Mouse (Mus musculus): ENCODE measurements at regions not wholly inside any gene's neighbourhood (a gene's known extent, or its start where the extent isn't known, plus 50 kb on each side); places are given as distances from the start of the nearest gene placed in this dataset.

DNA sequence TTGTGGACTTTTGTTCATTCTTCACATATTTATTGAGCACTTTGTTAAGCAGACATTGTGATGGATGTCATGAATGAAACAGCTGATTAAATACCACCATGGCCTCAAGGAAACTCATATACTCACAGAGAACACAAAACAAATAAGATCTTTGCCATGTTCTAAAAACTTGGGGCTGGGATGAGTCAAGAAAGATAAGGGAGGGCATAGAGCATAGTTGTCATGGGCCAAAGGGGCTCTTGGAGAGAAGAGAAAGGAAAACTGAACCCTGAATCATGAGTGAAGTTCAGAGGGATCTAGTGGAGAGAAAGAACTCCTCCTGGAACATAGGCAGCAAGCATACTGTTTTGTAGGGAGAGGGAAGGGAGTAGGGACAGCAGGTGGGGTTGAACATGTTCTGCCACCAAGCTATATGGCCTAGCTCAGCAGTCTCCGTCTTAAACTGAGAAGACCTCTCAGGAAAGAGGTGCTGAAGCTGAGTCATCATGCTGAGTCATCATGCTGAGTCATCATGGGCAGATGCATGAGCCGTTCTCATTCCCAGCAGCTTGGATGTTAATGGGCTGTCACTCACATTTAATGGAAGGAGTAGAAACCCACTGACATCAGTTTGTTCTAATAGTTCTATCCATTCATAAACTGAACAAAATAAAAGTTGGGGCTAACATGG is 69.6 kb downstream of the Cetn3 start:
- DNase-seq (ENCODE audit: low read depth, low spot score) = no peak

DNA sequence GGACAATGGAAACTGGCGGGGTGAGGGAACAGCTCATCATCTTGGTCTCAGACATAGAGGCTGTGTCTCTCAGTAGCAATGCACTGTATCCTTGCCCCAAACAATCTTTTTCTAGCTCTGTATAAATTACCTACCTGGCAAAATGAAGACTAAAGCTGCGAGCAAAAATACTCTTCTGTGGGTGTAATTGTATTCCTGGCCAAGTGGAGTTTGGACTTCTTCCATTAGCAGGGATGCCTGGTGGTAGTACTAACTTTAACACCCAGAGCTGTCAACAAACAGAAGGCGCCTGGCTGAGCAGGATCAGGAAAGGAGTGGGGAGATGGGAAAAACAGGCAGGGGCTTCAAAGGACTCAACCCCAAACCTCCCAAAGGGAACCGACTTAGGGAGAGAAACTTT is 73.2 kb downstream of the Cetn3 start:
- no peak for DNase-seq (ENCODE audit: low read depth, low spot score)

DNA sequence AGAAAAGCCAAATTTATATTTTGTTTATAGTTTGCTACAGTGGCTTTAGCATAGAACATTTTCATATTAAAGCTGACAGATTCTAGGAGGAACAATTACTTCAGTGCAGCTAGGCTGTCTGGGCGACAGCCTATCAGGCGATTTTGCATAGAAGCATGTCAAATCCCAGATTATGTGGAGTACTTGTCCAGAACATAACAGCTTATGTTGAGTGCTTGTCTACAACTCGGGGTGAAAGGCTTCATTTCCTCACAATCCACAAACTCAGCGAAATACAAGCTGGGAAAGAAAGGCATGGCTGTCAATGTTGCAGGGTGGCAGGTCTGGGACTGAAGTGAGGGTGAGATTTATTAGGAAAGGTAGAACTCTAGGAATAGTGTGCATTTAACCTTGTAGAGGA is 77.8 kb downstream of the Cetn3 start:
- DNase-seq (ENCODE audit: low read depth, low spot score) = no peak

DNA sequence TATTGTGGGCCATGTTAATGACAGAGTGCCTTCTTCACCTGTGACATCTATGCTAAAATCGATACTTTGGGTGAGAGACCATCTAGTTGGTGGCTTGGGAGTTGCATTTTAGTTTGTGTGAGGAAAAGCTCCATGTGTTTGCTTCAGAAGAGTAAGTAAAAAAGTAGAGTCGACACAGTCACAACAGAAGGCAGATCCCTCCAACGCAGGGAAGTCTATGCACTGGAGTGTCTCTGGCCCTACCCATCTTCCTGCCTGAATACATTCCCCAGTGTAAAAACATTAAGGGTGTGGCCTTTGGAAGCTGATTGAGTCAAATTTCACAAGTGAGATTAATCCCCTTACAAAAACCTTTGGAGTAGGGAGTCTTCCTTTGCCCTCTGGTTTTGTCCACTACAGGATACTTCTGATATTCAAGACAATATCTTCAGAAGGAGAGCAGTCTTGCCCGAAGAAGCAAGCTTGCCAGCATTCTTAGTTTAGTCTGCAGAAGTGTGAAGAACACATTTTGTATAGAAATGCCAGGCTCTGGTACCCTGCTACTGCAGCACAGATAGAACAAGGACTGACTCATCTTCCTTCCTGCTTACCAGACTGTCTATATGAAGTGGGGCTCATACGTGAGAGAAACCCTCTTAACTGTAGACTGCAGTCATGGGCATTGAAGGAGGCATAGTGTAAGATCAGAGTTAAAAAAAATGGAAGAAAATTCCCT is 79.2 kb downstream of the Cetn3 start:
- no peak for DNase-seq (ENCODE audit: low read depth, low spot score)

DNA sequence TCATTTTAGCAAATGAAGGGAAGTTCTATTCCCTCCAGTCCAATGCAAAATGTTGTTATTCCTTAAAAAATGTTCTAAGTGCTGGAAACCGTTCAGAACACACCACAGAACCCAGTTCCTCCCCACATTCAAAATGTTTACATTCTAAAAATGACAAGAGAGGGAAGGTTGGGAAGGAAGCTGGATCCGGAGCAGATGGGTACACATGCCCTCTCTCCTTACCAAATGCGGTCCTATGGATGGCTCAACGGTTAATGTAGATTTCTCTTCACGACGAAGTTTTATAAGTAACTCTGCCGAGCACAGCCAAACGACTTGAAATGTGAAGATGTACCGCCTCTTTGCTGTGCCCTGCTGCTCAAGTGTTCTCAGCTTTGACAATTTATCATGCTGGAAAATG is 88.3 kb downstream of the Cetn3 start:
- DNase-seq (ENCODE audit: low read depth, low spot score) = no peak

DNA sequence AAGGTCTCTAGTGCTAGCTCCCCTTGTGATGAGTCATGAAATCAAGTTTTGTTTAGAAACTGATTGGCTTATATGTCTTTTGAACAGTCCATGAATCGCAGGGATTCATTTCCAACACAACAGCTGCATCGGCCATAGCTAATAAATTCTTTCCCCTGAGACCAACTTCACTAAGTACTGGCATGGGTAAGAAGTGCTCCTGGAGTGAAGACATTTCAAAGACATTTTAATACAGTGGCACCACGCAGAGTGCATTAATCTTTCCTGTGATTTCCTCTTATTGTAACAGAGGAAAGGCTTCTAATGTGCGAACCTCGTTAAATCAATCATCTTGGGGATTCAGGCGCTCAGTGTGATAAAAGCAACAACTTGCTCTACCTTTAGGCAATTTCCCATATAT is 103.0 kb downstream of the Cetn3 start:
- DNase-seq (ENCODE audit: low read depth, low spot score) = no peak

DNA sequence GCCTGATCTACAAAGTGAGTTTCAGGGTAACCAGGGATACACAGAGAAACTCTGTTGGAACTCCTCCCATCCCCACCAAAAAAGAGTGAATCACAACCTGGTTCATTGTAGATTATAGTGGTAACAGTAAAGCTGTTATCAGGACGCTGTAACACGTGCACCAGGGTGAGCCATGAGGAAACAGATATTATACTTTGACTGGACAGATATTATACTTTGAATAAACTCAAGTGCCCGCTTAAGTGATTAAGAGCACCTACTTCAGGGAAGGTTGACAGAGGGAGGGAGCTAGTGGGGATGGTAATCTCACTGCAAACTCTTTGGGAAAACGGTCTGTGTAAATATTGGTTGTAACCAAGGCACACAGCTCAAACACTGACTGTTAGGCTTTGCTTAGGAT is 147.4 kb downstream of the Cetn3 start:
- DNase-seq (ENCODE audit: low read depth, low spot score) = no peak

DNA sequence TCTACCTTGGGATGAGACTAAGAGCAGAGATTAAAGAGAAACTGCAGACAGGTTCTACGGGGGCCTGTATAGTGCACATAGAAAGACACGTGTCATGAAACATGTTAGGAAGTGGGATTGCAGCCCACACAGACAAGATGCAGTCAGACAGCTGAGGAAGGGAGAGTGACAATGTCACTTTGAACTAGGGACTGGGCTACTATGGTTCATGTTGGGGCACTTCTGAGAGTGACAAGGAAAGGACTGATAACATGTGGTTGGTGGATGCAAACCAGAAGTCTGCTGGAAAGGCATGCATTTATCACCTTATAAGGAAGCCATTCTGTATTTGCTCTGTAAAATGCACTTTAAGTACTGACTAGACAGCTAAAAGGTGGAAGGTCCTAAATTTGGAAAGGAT is 148.3 kb downstream of the Cetn3 start:
- DNase-seq (ENCODE audit: low read depth, low spot score) = no peak

DNA sequence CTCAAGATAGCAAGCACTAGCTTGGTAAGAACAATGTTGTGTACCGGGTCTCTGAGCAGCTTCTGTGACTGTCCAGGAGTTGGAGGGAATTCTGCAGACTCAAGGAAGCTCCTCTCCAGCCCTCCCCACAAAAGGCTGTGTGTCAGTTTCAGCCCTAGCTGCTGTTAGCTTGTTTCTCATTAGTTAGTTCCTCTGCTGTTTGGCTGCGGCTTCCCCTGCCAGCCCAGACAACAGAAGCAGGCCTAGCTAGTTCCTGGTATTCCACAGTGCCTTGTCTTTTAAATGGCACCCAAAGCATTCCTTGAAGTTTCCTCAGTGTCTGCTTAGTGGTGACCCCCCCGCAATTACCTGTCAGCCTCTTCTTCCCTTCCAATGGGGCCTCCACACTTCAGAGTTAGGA is 154.2 kb downstream of the Cetn3 start:
- no peak for DNase-seq (ENCODE audit: low read depth, low spot score)

DNA sequence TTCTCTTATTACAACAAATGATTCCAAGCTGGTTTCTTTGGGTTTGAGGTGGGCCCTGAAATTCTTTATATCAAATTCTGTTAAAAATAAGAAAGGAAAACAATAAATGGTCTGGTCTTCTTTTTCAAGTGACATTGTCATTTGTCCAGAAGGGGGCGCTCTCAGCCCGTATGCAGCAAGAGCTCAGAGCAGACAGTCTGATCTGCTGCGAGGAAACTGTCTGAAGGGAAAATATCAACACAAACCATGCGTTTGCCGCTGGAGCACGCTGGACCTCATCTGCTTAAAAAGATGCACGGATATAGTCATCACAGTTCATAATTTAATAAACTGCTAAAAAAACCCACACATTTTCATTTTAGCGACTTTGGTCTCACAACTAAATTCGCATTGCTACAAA is 161.2 kb downstream of the Cetn3 start:
- peak; percentile 14 for DNase-seq (ENCODE audit: low read depth, low spot score)

DNA sequence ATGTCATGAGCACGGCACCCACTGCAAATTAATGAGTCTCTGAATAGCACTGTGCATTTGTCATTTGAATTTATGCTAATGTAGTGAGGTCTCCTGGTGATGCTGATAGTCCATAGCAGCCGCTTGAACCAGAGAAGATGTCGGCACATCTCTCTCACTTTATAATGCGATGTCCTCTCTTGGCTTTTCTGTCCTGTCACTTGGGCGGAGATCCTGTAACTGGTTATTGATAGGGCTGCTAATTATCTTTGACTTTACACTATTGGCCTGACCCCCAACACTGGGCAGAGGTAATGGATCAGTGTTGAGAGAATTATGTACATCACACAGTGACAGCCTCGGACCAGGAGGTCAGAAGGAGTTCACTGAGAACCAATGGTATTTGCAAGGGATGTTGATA is 161.6 kb downstream of the Cetn3 start:
- no peak for DNase-seq (ENCODE audit: low read depth, low spot score)

DNA sequence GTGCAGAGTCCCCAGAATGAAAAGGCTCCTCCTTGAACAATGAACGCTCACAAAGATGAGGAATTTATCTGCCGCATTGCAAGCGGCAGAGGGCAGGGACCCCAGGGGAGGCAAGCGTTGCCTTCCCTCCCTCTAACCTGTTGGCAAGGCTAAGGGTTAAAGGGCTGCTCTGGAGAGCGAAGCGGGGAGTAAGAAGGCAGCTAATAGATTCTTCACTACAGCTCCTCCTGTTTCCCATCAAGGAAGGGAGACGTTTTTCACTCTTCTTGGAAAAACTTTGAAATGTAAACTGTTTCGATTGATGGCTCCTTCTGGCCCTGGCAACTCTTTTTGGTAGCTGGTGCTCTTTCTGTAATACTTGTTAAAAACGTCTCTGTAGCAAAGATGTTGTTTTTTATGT is 162.9 kb downstream of the Cetn3 start:
- DNase-seq (ENCODE audit: low read depth, low spot score) = no peak

DNA sequence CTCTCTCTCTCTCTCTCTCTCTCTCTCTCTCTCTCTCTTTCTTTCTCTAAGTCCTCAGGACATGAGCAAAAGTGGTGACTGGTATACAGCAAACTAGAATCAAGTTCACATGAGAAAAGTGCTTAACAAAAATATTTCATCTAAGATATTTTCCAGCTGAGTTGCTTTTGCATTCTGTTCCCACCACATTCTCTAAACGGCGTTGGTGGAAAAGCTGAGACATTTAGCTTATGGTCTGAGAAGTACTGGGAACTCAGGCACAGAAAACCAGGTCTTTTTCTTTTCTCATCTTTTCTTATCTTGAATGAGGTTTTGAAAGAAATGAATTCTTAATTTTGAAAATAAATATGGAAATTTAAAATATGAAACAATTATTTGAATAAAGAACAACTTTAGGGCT is 182.6 kb downstream of the Cetn3 start:
- DNase-seq (ENCODE audit: low read depth, low spot score) = no peak

DNA sequence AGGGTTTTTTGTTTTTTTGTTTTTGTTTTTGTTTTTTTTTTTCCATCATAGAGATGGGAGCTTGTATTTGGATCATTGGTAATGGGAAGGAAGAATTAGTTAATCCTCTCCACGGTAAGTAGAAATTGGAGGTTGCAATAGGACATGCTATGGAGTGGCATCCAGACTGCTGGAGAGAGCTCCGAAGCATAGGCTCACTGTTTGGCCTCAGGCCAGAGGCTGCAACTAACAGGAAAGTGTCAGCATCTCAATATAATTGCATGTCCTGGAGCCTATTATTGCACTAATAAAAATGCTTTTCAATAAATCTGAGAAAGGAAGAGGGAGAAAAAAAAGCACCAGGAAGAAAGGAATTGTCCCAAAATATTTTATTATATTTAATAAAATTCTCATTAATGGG is 193.0 kb downstream of the Cetn3 start:
- no peak for DNase-seq (ENCODE audit: low read depth, low spot score)

DNA sequence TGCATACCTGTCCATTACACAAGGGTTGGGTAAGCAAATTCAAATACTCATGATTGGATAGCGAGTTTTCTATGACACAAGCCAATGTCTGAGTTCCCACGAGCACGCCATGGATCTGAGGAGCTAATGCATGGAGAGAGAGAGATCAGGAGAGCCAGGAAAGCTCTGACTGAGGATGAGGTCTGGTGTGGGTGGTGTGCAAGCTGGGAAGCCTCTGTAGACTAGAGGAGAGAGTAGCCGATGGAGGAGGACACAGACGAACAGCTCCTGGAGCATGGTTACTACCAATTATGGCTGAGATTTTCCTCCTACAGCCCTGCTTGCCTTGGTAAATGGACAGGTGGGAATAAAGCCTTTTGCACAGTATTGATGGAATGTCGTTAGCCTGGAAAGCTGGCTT is 195.1 kb downstream of the Cetn3 start:
- DNase-seq (ENCODE audit: low read depth, low spot score) = no peak

DNA sequence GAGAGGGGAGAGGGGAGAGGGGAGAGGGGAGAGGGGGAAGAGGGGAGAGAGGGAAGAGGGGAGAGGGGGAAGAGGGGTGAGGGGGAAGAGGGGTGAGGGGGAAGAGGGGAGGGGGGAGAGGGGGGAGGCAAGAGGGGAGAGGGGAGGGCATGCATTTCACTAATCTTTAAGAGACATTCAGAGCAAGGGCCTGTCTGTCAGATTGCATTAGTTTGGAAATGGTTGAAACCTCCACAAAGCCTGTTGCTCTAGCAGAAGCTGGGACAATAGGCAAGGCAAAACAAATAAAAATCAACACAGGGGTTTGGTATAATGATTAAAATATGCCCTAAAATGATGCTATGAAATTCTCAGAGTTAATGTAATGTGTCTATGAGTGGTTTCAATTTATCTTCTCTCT is 196.4 kb downstream of the Cetn3 start:
- no peak for DNase-seq (ENCODE audit: low read depth, low spot score)

DNA sequence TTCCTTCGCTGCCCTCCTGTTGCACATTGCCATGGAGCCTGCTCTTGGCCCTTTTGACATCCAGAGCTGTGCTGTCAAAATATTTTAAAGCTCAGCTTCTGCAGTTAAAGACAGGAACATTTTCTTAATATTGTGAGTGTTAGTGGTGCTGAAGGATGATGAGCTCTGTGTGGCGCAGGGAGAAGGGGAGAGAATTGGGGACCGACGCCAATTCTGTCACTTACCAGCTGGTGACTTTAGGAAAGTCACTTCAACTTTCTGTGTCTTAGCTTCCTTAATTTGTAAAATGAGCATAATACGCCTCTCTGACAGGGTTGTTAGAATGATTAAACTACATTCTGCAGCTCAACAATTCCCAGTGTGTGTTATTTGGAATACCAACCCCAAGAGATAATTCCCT is 197.2 kb downstream of the Cetn3 start:
- DNase-seq (ENCODE audit: low read depth, low spot score) = no peak

DNA sequence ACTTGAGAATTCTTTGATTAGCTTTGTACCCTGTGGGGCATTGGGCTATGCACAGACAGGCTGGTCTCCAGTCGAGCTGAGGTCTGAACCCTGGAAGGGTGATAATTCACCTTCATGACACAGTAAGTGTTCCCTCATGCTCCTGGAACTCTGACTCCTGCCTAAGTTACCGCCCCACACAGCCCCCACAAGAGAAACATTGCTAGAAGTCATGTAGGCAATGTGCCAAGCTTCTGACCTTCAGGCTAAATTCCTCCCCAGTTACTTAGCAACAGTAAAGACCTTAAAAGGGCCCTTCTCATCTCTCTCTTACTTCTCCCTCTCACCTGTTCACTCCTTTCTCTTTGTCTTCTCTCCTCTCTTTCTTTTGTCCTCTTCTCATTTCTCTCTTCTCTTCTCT is 199.6 kb downstream of the Cetn3 start:
- DNase-seq (ENCODE audit: low read depth, low spot score) = no peak

DNA sequence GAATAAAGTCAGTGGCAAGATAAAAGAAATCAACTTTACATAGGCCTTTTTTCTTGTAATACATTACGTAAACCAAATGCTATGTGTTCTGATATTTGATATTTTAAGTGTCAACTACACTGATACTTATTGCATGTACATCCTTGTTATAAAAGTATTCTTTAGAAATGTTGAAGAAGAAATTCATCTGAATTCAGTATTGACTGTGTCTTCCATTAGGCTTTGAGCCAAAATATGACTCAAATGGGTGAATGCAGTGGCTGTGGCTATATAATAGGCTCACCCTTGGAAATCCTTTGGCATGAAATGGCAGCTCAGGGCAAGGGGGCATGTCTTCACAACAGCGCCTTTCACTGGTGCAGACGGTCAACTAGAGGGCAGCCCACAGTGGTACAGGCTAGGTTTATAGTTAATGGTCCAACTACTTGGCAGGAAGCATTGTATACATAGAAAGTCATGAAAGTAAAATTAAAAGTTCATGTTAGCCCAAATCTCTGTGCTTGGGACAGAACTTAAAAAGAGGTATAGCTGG is 217.9 kb downstream of the Cetn3 start:
- no peak for DNase-seq (ENCODE audit: low read depth, low spot score)

DNA sequence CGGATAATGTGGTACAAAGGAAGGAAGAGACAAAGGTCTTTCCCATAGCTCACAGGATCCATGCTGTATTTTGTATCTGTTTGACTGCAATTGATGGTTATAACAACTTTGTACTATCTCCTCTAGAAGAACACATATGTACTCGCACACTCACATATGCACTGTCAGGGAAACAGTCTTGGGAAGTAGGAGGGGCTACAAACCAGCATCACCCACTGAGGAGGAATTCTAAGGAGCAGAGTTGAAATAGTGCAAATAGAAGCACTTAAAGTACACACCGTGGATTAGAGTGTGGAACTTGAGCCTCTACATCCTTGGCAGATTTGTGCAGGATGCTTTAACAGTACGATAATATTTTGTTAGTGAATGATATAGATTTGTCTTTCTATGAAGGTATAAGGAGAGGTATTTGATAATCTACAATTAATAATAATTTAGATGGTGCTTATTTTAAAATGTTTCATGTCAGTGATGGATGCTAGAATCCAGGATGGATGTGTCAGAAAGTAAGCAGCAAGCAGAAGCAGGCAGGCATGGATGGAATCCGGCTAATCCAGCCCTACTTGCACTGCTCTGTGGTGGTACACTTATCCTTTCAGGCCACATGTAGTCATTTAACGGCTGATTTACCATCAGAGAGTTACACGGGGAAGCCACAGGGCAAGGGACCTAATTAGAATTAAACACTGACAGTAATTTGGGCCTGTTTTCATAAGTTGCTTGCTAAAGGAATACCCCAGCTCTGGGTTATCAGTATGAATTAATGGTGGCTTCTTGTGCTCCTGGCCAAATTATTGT is 223.3 kb downstream of the Cetn3 start:
- DNase-seq (ENCODE audit: low read depth, low spot score) = no peak

DNA sequence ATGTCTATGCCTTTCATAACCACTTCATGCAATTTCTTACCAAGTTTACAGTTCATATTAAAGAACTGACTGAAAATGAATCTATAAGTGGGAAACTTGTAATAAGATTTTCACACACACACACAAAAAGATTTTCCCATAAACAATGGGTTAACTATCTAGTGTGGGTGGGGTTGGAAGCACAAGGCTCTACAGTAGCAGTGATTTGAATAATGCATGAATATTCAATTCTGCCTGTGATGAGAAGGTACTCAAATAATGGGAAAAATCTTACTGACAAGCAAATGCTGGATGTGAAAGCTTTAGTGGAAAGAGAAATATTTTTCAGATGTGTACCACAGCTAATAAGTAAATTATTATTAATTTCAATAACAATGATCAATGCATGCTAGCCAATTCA is 224.3 kb downstream of the Cetn3 start:
- DNase-seq (ENCODE audit: low read depth, low spot score) = no peak

DNA sequence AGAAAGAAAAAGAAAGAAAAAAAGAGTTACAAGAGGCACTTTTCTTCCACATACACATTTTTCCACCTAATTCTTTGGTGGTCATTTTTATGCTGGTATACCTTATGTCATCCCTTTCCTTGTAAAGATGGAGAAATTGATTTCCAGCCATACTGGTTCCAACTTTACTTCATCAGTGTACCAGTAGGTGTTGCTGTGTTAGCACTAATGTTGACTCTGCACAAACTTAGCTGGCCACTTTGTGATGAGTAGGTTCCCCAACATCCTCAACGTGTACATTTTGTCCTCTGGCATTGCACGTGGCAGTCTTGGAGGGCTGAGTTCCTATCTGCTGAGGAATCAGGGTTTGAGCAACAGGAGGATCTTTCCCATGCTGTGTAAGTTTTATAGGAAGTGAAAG is 256.7 kb downstream of the Cetn3 start:
- DNase-seq (ENCODE audit: low read depth, low spot score) = no peak

All from CD4-positive helper T cell, adult 2 months (primary cell).